Mouse (Mus musculus) c-Kit-positive CD71-positive TER-119-positive erythroid progenitor cells, embryonic 14.5 days (primary cell): ENCODE results near the gene Gramd2.
"Not testable (repeated sequence)": the region's sequence is repeated elsewhere in the genome, so short reads cannot be mapped to it uniquely, and the experiment has no call there.

Experiments used
- DNase-seq: peaks from one replicate; pipeline ENCODE4 v3.0.0-alpha.2; 2013; ENCODE audit warnings: low spot score

Gramd2 gene

DNA sequence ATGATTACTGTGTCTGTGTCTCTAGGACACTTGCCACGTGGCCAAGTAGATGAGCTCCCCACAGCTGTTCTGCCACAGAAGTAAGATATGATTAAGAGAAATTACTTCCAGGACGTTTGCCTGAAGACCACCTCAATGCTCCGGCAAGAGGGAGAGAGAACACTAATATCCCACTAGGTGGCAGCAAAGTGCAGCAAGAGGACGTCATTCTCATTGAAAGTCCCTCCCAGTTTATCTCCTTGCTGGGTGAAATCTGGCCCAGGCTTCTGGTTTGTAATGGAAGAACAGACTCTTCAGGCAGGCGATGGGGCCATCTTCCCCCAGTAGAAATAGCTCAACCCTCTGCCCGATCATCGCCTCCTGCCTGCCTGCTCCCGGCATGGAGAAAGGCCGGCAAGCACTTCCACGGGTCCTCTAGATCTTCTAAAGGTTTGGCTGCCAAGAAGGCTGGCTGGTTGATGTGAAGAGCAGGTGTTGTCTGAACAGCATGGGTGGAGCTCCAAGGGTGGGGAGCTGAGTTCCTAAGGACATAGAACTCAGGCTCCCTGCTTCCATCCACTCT lies 43.2 kb downstream of the Gramd2 start:
- DNase-seq = peak; percentile 78

DNA sequence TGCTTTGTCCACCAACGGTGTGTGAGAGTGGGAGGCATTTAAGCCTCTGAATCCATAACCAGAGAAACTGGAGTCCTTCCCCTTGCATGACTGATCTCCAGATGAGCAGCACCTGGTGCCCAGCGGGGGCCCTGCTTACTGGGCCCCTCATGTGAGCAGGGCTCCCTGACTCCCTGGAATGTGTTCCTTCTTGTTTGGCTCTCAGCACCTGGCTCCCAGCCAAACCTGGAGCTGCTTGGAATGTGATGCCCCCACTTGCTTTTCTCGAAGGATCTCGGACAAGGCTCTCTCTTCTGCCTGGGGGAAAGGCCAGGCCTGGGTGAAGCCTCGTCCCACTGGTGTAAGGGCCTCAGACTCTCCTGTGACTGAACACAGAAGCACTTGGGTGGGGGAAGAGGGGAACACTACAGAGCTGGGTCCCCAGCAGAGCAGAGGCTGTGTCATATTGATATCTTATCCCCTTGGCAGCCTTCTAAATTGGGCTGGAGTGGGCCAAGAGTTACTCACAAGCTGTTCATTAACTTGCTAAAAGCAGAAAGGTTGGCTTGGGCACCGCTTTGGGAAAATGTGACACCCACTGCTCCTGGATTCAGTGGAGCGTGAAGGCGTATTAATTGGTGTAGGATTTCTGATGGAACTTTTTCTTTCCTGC lies 44.0 kb downstream of the Gramd2 start:
- no peak for DNase-seq

DNA sequence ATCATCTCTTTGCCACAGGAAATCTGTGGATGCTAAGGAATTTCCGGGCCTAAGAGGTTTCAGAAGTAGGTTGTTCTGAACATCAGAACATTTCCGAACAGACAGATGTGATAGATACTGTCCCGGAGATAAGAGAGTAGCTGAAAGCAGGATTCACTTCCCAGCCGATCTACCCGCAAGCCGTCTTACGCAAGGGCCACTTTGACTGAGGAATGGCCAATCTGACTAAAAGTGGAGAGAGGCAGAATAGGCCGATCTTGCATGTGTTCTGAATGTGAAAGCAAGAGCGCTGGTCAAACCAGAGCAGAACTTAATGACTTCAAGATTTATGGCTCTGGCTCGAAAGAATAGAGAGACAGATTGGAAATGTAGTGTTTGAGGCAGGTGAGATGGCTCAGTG lies 45.6 kb downstream of the Gramd2 start:
- DNase-seq = no peak

DNA sequence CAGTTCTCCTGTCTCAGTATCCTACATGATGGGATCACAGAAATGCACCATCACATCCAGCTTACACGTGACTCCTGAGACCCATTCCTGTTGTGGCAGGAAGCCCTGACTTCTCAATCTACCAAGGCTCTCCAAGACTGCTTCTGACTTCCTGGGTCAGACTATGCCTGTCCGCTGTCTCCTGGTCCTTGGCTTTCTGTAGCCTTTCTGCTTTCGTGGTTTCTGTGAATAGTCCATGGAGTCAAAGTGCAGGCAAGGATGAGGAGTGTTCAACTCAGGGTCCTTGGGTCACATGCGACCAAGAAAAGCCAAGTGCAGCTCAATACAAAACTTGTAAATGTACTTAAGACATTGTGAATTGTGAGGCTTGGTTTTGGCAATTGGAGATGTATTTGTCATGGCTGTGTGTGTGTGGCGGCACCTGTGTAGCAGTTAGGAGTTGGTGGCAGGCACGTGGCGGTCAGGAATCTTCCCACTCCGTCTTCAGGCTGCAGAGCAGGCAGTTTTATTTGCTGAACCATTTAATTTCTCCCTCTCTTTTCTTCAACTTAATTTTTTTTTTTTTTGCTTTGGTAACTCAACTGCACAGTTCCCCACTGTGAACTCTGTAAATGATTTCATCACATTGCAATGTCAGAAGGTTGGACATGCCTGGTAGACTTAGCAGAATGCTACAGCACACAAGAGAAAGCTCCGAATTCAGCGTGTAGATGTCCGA lies 47.8 kb downstream of the Gramd2 start:
- no peak for DNase-seq

DNA sequence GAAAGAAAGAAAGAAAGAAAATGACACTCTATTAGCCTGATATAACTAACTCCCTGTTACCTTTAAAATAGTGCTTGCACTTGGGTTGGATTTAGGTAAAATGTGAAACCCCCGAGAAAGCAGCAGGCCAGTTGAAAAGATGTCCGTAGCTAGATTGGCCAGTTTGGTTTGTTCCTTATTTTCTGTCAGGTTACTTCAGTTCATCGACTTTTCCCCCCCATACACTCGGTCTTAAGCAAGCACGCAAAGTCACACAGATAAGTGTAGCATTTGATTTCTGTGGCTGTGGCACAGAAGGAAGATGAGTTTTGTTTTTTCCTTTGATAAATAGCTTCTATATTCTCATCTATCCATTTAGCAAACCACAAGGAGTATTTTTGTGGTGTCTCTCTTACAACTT lies 51.2 kb downstream of the Gramd2 start:
- DNase-seq = no peak

DNA sequence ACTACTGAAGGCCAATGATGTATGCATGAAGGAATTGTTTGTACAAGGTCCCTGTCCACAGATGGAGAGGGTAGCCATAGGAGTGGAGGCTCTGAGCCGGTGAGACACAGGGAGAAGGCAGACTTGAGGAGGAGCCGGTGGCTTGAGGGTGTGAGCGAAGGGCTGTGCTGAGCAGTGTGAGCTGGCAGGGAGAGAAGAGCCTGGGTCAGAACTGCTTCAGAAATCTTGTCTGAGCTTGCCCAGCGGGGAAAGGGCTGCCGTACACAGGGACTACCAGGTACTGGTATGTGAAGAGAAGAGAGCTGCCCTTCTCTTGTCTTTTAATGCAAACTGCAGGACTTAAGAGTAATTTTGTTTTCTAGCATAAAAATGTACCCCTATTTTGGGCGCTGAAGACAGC lies 53.1 kb downstream of the Gramd2 start:
- no peak for DNase-seq

DNA sequence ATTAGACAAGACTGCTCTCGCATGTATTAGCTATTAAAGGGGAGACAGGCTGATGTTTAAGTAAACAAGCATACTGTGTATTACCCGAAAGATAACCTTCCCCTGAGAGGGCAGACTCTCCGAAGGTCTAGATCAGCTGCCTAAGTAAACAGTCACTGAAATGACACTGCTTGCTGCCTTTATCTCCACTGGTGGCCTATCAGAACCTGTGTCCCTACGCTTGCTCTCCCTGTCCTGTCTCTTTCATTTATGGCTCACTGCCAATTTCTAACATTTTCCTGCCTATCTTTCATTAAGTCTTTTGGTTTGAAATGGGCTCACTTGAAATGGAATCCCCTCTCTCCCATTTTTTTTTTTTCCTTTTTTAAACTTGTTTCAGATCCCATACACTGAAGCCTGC lies 55.5 kb downstream of the Gramd2 start:
- DNase-seq = no peak

DNA sequence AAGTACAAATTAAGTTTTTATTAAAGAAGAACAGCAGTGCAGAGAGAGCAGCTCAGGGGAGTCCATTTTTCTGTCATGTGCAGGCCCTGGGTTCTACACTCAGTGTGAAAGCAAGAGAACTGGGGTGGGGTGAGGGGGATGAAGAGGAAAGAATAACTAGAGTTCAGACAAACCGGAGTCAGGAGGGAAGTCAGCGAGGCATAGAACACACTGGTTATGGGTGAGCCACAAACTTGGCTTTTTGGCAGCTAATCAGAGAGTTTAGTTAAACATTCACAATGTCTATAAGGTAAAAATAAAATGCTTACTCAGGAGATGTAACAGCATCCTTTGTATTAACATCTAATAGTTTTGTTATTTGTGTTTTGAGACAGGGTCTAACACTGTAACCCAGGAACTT lies 60.6 kb downstream of the Gramd2 start:
- DNase-seq = no peak

DNA sequence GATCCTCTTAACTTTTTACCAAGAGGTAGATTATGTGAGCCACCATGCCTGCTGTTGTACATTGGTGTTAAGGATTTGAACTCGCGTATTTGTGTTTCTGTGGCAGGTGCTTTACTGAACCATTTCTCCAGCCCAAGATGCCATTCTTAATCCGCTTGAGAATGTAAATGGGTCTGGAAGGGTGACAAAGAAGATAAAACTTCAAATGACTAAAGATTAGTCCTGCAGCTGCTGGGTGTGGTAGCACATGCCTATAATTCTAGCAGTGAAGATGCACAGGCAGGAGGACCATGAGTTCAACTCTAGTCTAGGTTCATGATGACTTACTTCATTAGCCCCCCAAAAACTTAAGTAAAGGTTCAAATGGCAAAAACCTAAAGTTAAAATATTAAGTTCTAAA lies 64.0 kb downstream of the Gramd2 start:
- DNase-seq = no peak

DNA sequence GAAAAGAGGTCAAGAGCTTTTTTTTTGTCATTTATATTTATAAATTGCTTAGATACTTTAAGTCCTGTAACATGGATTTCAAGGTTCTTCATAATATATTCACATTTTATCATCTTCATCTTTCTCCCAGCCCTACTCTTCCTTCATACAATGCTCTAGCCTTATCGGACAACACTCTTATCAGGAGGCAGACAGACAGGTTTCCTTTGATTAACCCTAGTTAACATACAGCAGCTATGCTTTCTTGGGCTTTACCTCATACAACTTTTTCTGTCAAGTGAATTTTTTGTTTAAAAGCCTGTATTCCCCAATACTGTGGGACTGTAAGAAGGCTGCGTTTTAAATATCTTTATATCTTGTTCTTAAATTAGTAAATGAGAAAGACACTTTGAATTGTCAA lies 68.4 kb downstream of the Gramd2 start:
- DNase-seq = no peak

DNA sequence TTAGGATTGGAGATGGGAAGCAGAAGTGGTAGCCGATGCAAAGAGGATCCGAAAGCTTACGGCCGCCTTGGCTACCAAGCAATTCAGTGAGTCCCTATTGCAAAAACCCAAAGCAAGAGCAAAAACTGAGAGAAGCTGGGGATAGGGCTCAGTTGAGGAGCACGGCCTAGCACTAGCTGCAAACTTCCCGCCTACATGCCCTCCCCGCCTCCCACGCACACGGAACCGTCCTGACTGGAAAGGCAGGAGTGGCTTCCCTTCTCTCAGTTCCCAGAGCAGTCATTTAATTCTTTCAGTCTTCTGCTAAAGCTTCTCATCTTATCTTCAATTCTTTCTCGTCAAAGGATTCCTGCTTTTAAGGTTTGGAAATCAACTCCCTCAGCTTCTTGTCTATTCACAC lies 69.0 kb downstream of the Gramd2 start:
- DNase-seq = no peak

DNA sequence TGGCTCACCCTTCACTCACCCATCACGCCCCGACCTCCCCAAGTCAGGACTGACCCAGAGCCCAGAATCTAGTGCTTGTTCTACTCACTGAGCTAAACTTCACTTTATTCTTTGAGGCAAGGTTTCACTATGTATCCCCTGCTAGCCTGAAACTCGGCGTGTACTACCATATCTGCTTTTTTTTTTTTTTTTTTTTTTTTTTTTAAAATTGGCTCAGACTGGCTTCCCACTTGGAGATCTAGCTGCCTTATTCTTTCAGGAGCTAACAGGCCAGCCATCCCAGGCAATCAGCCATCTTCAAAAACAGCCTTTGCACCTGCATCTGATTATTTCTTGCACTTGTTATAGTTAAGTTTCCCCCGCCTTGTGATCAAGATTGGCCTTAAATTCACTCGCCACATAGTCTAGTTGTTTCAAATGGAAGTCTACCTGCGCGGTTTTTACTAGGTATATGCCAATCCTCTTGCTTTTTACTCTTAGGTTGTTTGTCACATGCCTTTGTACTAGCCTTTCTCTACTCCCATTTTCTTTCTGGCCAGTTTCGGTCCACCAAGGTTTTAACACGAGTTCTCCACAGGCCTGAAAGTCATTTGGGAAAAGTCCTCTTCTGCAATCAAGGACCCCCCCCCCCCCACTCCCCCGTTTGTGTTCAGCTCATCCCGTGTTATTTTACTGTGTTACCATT lies 69.8 kb downstream of the Gramd2 start:
- no peak for DNase-seq

DNA sequence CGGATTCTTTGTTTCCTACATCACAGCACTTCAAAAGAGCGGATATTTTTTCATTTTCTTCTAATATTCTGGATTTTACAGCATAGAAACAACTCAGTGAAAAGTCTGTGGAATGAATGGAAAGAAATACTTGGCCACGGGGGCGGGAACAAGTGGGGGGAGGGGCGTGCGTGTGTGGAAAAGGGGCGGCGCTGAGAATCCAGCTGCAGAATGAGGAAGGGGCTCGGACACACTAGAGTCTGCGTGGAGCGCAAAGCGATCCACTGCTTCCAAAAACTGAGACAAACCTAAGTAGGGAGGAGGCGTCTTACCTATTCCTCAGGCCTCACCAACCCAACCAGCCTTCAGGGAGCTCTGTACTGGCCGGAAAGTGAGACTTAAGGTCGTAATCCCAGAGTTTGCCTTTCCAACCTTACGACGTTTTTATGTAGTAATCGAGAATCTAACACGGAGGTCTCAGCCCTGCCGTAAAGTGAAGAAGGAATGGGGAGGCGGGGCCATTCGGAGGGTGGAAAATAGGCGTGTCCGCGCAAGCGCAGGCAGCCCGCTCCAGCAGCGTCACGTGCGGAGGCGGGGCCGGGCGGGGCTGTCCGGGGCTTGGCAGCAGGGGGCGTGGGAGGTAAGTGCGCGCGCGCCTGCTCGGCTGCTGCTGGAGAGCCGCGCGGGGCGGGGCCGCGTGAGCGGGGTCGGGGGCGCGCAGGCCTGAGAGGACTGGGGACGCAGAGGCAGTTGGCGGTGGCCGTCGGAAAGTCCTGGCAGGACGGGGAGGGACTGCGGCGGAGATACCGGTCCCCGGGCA lies 70.5 kb downstream of the Gramd2 start, which contains the start of the genes Senp8 and Myo9a:
TSS of gene Senp8 (minus strand) at position 444 of the 799 bp plus-strand sequence.
TSS of gene Myo9a (plus strand) at position 630 of the 799 bp plus-strand sequence.
- DNase-seq = peak; percentile 98

DNA sequence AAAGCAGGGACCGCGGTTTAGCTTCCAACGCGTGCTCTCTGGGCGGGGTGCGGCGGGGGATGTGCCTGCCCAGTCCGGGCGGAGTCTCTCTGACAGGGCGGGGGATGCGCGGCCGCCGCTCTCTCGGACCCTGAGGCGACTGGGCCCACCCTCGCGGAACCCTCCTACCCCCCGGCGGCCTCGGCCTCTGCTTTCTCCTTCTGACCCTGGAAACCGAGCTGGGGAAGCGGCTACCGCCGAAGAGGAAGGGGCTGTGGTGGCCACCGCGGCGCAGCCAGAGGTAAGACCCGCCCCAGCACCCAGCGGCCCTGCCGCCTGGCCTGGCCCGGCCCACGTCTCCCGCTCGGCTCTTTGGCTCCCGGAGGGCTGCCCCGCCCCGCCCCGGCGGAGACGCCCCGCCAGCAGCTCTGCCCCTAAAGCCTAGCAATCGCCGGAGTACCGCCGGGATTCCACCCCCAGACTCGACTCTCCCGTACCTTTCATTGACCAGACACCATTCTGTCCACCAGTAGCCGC lies 71.2 kb downstream of the Gramd2 start:
- DNase-seq = peak; percentile 82

DNA sequence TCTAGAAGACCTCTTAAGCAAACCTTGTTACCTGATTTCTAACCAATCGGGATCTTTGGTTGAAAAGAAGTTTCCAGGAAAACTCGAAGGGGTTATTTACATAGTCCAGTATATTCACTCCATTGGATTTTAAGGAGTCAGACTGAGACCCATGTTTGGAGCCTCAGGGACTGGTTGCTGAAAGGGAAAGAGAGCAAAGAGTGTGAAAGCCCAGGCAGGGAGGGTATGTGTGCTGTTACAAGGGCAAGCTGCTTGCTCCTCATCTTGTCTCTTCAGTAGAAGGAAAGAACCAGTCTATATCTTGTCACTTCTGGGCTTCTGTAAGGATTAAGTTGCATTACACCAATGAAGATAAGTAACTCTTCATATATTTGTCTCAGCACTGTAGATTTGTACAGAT lies 72.0 kb downstream of the Gramd2 start:
- no peak for DNase-seq

DNA sequence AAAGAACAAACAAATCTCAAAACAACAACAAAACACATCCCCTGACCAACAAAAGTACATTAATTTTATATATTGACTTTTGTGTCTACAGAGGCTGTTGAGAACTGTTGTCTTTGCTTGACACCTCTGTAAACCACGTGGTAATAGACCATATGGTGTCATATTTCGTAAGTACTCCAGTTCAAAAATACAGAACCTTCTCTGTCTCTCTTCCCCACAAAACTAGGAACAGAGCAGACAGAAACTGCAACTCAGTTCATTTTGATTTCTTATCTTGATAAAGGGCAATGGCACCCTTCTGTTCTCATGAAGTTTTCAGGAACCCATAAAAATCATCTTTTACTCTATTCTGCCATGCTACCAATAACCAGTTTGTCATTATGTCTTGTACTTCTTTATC lies 75.3 kb downstream of the Gramd2 start:
- DNase-seq = no peak

DNA sequence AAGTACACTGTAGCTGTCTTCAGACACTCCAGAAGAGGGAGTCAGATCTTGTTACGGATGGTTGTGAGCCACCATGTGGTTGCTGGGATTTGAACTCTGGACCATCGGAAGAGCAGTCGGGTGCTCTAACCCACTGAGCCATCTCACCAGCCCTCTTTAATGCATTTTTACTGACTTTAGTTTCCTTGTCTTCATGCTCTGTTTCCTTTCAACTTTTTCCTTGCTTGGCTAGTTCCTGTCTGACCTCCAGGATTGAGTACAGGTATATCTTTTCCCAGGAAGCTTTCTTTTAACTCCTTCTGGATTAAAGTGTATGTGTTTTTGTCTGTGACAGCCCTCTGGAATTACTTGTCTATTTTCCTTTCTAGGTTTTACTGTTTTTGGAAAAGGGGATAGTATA lies 77.1 kb downstream of the Gramd2 start:
- DNase-seq = not testable (repeated sequence)

DNA sequence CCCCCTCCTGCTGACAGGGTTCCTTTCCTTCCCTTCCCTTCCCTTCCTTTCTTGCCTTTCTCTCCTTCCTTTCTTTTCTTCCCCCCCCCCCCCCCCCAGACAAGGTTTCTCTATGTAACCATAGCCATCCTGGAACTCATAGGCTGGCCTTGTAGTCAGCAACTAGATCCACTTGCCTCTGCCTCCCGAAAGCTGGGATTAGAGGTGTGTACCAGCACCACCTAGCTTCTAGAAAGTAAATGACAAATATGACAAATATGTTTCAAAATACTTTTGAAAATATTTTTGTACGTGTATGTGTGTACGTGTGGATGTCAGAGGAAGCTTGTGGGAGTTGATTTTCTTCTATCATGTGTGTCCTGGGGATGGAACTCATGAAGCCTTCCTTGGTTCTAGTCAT lies 80.6 kb downstream of the Gramd2 start:
- no peak for DNase-seq

DNA sequence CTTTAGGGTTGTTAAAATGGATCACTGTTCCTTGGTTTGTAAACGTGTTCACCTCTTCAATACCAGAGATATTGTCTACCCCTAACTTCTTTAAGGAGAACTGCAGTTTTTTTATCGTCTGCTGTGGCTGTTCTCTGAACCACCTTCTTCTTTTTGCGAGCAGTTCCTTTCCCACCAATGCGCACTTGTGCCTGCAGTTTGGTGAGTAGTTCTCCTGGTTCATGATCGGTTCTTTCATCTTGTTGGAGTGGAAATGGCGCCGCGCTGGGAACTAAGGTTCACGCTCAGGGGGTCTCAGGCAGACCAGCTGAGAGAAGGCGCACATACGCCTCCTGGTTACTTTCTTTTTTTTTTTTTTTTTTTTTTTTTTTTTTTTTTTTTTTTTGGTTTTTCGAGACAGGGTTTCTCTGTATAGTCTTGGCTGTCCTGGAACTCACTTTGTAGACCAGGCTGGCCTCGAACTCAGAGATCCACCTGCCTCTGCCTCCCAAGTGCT lies 87.1 kb downstream of the Gramd2 start:
- not testable (repeated sequence) for DNase-seq
